Mouse (Mus musculus) liver, postnatal 0 days (tissue): ENCODE data around the gene B3galt6. TPM values are rescaled to one million over a fixed set of nuclear protein-coding genes. Genes with fewer than 3 reads are reported as not detected.

Source experiments
- ATAC-seq: fragments of 200-750 bp; cut with Nextera tagmentation; 2 replicates; pipeline ENCODE4 v1.8.0; 2017; ENCODE audit warnings: mild to moderate bottlenecking, moderate library complexity
- DNase-seq: peaks from one replicate; pipeline ENCODE4 v3.0.0-alpha.2; 2016
- H3K27ac ChIP-seq: fragments of 300-500 bp; sonication (generic); 2 replicates; pipeline ENCODE4 v1.5.1; 2014; ENCODE audit warnings: antibody characterized with exemption, moderate library complexity, mild to moderate bottlenecking, low read depth
- H3K27me3 ChIP-seq: fragments of 300-500 bp; sonication (generic); 2 replicates; pipeline ENCODE4 v1.6.1; 2014; ENCODE audit warnings: low read length, control low read depth, mixed read lengths; ENCODE audit not compliant: insufficient read depth
- H3K36me3 ChIP-seq: fragments of 300-500 bp; sonication (generic); replicated peaks from 2 replicates; pipeline ENCODE4 v1.6.1; 2014; ENCODE audit warnings: mild to moderate bottlenecking, control low read depth, low read length, moderate library complexity, mixed read lengths; ENCODE audit not compliant: insufficient read depth
- H3K4me1 ChIP-seq: fragments of 300-500 bp; sonication (generic); 2 replicates; pipeline ENCODE4 v1.6.1; 2014; ENCODE audit warnings: antibody characterized with exemption, mild to moderate bottlenecking, control low read depth; ENCODE audit not compliant: insufficient read depth
- H3K4me2 ChIP-seq: fragments of 300-500 bp; sonication (generic); 2 replicates; pipeline ENCODE4 v1.6.1; 2014; ENCODE audit warnings: low read depth, mild to moderate bottlenecking, low read length, moderate library complexity, mixed read lengths
- H3K4me3 ChIP-seq: fragments of 300-500 bp; sonication (generic); 2 replicates; pipeline ENCODE4 v1.5.1; 2014; ENCODE audit warnings: low read depth, low read length
- H3K9ac ChIP-seq: fragments of 300-500 bp; sonication (generic); replicated peaks from 2 replicates; pipeline ENCODE4 v1.6.1; 2014; ENCODE audit warnings: mild to moderate bottlenecking, moderate library complexity
- H3K9me3 ChIP-seq: fragments of 300-500 bp; sonication (generic); 2 replicates; pipeline ENCODE4 v1.6.1; 2016; ENCODE audit warnings: mild to moderate bottlenecking, control low read depth, low read length, mixed read lengths
- CTCF ChIP-seq: sonication (generic); IDR thresholded peaks from 2 replicates; pipeline ENCODE4 v1.5.1; 2016; ENCODE audit warnings: antibody characterized with exemption, low read depth
- EP300 ChIP-seq: IDR thresholded peaks from 2 replicates; pipeline ENCODE4 v1.6.1; 2016; ENCODE audit warnings: antibody characterized with exemption, low read depth, mild to moderate bottlenecking
- WGBS: fragments of 180-500 bp; shearing (Covaris S2); extraction: QIAGEN DNeasy Blood & Tissue Kit; methylation state at CpG from one replicate; pipeline ENCODE4 v1.1.7; 2014; ENCODE audit not compliant: insufficient replicate concordance; 5-methylcytosine and 5-hydroxymethylcytosine counted together
- polyA plus RNA-seq: library from polyadenylated mRNA; unstranded; fragments of >200 nt; fragmentation: Nextera tagmentation; extraction: Ambion mirVana; gene quantifications from 2 replicates; pipeline ENCODE4 v1.2.1, GENCODE M21; 2015

The B3galt6 gene
- polyA plus RNA-seq, 1 experiment from 2014 or later, result 4.7 TPM

DNA sequence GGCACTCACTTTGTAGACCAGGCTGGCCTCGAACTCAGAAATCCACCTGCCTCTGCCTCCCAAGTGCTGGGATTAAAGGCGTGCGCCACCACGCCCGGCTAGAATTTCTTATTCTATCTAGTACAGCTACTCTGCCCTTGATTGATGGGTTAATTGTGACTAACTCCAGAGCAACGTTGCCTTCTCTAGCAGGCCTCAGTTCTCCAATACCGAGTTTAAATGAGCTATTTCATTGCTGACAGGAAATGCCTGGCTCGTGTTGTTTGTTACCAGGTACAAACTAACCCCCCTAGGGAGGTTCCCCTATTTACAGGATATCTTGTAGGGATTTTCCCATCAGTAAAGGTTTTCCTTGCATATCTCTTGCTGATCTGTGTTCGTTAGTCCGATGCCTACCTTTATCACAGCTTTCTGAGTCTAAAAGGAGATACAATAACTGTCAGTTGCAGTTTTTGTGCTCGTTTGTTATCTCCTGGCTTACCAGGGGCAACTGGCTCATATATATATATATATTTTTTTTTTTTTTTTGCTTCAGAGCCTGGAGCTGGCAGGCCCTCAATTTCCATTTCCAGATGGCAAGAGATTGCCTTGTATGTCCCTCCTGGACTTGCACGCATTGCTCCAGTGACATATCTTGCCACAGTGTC is 10.9 kb downstream of the B3galt6 start:
- H3K4me1 ChIP-seq, result no peaks in the 10 kb centered on the region
- H3K4me3 ChIP-seq, result no peak overlapping the region
- DNase-seq, result no peak
- H3K36me3 ChIP-seq, result no peaks in the 10 kb centered on the region
- H3K9ac ChIP-seq, result no peak overlapping the region
- 0 out of 2 replicates have a peak, but pooled peaks have one; percentile 10 for ATAC-seq
- no peaks in the 10 kb centered on the region for H3K27me3 ChIP-seq
- no peak overlapping the region for H3K4me2 ChIP-seq
- WGBS, result 50% methylated on average over 12 of the region's 12 CpGs
- H3K27ac ChIP-seq, result no peak overlapping the region
- TF ChIP-seq CTCF, result no peak
- TF ChIP-seq EP300, result peak; percentile 77; the same call in 1 of the 2 replicates
- no peaks in the 10 kb centered on the region for H3K9me3 ChIP-seq

DNA sequence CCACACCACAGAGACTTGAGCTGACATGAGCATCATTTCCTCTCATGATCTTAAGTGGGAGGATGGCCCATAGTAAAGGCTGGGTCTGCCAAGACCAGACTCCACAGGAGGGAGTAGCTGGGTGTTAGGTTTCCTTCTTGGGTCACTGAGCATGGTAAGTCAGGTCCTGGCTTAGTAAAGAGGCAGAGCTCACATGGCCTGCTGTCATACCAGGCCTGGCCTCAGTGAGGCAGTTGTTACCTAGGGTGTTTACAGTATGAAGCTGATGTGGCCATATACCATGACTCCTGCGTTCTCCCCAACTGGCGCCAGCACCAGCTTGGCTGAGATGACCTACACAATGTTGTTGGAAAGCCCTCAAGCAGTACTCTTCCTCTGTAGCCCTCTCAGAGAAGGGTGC is 19.2 kb downstream of the B3galt6 start:
- H3K9me3 ChIP-seq, result no peaks in the 10 kb centered on the region
- H3K27ac ChIP-seq, result no peak overlapping the region
- ATAC-seq (no peak), DNase-seq (no peak)
- no peak overlapping the region for H3K9ac ChIP-seq
- TF ChIP-seq CTCF (peak; percentile 20; the same call in 1 of the 2 replicates), EP300 (no peak)
- H3K4me1 ChIP-seq, result peaks cover 11% of the 10 kb centered on the region
- no peaks in the 10 kb centered on the region for H3K27me3 ChIP-seq
- 74% methylated on average over 2 of the region's 2 CpGs for WGBS
- H3K4me2 ChIP-seq, result no peak overlapping the region
- H3K36me3 ChIP-seq, result no peaks in the 10 kb centered on the region
- no peak overlapping the region for H3K4me3 ChIP-seq

DNA sequence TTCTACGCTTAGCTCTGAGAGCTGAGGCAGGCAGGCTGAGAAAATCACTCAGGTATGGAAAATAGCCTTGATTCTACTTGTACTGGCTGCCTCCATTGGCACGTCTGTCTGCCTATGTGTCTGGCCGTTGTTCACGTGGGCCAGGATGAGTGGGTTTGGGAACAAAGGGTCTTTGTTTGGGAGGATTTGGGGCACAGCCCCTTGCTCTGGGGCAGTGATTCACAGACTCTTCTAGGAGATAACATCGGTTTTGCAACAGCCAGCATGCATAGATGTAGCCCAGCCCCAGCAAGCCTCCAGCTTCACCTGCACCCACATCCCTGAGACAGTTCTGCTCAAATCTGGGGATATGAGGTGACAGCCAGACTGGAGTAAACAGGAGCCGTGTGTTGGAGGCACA is 19.8 kb downstream of the B3galt6 start:
- no peak overlapping the region for H3K9ac ChIP-seq
- no peak overlapping the region for H3K27ac ChIP-seq
- H3K27me3 ChIP-seq, result no peaks in the 10 kb centered on the region
- no peak overlapping the region for H3K4me2 ChIP-seq
- no peak overlapping the region for H3K4me3 ChIP-seq
- DNase-seq, result no peak
- peaks cover 11% of the 10 kb centered on the region for H3K4me1 ChIP-seq
- ATAC-seq, result no peak
- TF ChIP-seq CTCF, result no peak
- no peak for TF ChIP-seq EP300
- H3K36me3 ChIP-seq, result no peaks in the 10 kb centered on the region
- no peaks in the 10 kb centered on the region for H3K9me3 ChIP-seq
- 87% methylated on average over 6 of the region's 6 CpGs for WGBS

DNA sequence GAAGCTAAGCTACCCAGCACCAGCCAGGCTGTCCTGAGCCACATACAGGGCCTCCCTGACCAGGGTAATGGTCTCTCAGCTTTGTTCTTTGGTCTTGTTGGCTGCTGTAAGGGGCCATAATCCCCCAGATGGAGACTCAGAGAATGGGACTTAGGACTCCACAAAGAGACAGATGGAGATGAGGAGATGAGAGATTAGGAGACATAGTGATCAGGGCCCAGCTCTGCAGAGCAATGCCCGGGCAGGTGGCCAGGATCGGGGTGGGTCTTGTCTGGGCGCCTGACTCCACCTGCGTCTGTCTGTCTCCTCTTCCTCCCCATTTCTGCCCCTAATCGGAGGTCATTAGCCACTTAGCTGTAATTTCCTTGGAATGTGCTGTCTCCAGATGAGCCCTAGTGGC is 22.2 kb downstream of the B3galt6 start:
- Histone ChIP-seq H3K4me3 (no peak overlapping the region), H3K4me2 (no peak overlapping the region), H3K27me3 (no peaks in the 10 kb centered on the region), H3K36me3 (peaks cover 10% of the 10 kb centered on the region), H3K9me3 (no peaks in the 10 kb centered on the region), H3K27ac (no peak overlapping the region), H3K9ac (no peak overlapping the region), H3K4me1 (peaks cover 11% of the 10 kb centered on the region)
- WGBS, result 74% methylated on average over 5 of the region's 5 CpGs
- TF ChIP-seq EP300 (no peak), CTCF (no peak)
- no peak for ATAC-seq
- peak; percentile 27 for DNase-seq

DNA sequence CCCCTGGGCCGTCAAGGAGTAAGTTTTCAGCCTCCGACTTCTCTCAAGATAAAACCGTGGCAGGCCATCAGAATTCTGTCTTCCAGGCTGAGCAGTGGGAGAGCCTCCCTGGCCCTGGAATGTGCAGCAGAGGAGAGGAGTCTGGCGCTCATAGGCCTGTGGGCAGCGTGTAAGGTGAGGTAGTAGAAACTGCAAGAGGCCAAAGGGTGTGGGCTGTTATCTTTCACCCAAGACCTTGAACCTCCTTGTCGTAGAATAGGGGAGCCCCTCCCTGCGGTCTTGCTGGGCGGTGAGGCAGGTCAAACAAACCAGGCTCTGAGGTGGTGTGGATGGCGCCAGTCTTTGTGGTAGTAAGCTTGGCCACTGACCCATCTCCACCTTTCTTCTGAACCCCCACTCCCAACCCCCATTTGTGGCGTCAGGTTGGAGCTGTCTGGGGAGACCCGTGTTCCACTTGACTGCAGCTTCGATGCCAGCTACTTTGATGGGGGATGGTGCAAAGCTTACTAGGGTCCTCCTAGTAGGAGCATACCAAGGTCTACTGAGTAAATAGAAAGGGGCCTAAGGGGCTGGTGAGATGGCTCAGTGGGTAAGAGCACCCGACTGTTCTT is 23.3 kb downstream of the B3galt6 start:
- Histone ChIP-seq H3K27ac (no peak overlapping the region), H3K4me2 (peak overlapping the region; percentile 47), H3K9ac (peak overlapping the region; percentile 44), H3K36me3 (peaks cover 14% of the 10 kb centered on the region), H3K4me1 (peaks cover 11% of the 10 kb centered on the region), H3K9me3 (no peaks in the 10 kb centered on the region), H3K4me3 (no peak overlapping the region), H3K27me3 (no peaks in the 10 kb centered on the region)
- WGBS, result 56% methylated on average over 13 of the region's 13 CpGs
- TF ChIP-seq CTCF, result no peak
- no peak for TF ChIP-seq EP300
- ATAC-seq (peak; percentile 65), DNase-seq (no peak)

DNA sequence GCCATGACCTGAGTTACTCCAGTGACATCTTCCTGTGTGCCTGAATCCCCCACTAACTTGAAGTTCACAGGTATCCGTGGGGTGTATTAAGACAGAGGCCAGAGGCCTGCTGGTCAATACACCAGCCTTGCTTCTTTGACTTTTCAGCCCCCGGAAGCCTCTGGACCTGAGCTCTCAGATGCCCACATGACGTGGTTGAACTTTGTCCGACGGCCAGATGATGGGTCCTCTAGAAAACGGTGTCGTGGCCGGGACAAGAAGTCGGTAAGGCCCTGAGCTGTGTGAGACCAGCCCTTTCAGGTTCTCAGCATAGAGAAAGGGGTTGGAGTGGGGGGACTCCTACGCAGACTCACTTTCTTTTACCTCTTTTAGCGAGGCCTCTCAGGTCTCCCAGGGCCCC is 28.1 kb downstream of the B3galt6 start:
- H3K36me3 ChIP-seq, result peaks cover 19% of the 10 kb centered on the region
- no peak for TF ChIP-seq CTCF
- TF ChIP-seq EP300, result no peak
- no peaks in the 10 kb centered on the region for H3K27me3 ChIP-seq
- H3K9me3 ChIP-seq, result no peaks in the 10 kb centered on the region
- peak overlapping the region; percentile 99 for H3K4me2 ChIP-seq
- H3K27ac ChIP-seq, result 0 out of 2 replicates have a peak overlapping the region, but pooled peaks have one; percentile 11
- WGBS, result 80% methylated on average over 11 of the region's 11 CpGs
- ATAC-seq (no peak), DNase-seq (no peak)
- no peak overlapping the region for H3K4me3 ChIP-seq
- peaks cover 30% of the 10 kb centered on the region for H3K4me1 ChIP-seq
- no peak overlapping the region; the same call in 1 of the 2 replicates for H3K9ac ChIP-seq
